Mouse (Mus musculus) kidney, postnatal 25 days (tissue): ENCODE measurements around the gene Cnot3.

Experiments
- DNase-seq, 2 experiments: peaks; one replicate each; pipeline ENCODE4 v3.0.0; 2021; ENCODE audit warnings: mixed read lengths in 2 of 2

Gene Cnot3

DNA sequence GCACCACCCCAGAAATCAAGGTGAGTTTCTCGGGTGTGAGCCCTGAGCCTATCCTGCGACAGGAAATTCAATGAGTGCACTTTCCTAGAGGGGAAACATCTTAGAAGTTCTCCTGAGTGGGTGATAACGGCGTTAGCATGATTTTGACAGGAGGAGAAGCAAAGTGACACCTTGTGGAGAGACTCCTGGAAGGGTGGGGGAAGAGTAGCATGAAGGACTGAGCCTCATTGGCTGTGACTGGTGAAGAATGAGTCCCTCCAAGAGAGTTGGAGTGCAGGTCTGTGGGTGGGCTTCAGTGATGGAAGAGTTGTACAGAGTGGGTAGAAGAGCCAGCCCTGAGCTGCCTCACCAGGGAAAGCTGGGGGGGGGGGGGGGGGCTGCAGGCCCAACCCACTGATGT is 11.9 kb downstream of the Cnot3 start:
- no peak for DNase-seq

DNA sequence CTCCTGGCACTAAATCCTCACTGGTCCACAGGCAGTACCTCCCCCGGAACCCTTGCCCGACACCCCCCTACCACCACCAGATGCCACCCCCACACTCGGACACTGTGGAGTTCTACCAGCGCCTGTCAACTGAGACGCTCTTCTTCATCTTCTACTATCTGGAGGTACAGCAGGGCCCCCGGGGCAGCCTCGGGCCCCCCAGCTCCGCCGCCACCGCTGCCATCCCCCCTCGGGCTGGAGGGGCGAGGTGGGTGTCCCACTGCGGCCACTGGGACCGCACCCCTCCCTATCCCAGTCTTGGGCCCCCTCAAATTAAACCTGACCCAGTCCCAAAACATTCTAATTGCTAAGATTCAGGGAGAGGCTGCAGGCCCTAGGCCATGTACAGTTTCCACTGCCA is 13.5 kb downstream of the Cnot3 start:
- no peak for DNase-seq

DNA sequence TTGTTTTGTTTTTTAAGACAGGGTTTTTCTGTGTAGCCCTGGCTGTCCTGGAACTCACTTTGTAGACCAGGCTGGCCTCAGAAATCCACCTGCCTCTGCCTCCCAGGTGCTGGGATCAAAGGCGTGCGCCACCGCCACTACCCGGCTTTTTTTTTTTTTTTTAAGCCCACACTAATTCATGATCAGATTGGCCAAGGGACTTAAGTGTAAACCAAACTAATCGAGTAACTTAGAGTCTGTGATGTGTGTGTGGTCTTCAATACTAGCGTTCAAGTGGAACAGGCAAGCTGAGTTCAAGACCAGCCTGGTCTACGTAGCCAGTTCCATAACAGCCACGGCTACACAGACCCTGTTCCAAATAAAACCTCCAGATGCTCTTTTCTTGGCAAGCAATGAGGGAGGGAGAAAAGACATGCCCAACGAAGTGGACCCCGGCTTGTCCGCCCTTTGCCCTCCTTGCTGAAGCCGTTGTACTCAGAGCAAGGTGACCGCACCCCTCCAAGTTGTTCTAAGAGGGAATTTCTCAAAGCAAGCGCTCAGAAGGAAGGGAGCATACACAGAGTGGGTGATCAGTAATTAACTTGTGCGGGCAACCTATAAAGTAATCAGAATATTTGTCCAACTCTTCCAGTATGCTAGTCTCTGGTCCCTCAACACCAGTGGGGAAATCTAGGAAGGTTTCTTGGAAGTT is 19.6 kb downstream of the Cnot3 start:
- DNase-seq = peak; percentile 57 to 83

DNA sequence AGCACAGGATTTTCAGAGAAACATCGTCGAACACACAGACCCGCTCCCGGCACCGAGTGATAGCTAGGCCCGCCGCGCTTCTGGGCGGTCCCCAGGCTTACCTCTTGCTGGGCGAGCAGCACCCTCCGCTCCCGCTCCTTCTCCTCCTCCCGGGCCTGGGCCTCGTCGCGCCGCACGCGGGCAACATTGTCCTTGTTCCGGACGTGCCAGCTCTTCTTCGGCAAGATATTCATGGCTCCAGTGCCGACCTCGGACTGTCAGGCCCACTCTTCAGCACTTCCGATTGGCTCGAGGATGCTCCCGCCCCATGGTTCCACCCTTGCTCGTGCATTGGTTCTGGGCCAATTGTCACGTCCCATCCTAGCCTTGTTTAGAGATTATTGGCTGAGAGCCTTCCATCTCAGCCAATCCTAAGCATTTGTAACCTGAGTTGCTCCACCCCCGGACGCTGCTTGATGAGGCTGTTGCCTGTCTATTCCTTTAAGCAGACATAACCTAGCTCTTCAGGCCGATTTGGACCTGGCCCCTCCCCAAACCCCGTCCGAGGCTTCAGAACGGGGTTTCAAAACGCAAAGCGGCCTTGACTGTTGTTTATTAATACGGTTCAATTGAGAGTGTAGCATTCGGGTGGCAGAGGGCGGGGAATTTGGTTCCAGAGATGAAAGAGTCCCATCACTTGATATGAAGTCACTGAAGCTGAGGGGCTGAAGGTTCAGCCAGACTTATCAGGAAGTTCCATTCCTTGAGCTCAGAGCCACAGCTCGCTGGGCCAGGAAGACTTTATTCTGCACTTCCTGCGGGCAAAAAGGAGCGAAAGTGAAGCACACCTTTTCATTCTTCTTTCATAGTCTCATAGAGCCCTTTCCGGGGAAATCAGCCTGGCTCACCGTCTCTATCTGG is 20.4 kb downstream of the Cnot3 start, which contains the start of gene Leng1:
TSS of gene Leng1 (minus strand) at position 626 of the 900 bp plus-strand sequence.
- DNase-seq = peak; percentile 99

DNA sequence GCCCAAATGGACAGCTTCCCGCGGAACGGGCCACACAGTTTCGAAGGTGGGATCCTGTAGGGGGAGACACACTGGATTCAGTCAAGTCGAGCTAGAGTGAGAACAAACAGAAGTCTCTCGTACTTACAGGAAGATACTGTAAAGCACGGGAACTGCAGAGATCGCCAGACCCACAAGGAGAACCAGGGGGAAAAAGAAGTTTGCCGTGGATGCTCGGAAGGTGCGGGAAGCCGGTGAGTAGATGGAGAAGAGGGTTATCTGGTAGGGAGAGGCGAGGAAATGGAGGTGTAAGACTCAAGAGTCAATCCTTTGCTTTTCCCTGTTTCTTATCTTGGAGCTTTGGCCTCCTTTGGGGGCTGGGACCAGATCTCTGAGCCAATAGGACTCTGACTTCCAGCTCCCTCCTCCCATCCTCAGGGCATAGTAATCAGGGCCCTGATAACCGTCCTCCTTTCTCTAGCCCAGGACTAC is 21.9 kb downstream of the Cnot3 start:
- no peak for DNase-seq

DNA sequence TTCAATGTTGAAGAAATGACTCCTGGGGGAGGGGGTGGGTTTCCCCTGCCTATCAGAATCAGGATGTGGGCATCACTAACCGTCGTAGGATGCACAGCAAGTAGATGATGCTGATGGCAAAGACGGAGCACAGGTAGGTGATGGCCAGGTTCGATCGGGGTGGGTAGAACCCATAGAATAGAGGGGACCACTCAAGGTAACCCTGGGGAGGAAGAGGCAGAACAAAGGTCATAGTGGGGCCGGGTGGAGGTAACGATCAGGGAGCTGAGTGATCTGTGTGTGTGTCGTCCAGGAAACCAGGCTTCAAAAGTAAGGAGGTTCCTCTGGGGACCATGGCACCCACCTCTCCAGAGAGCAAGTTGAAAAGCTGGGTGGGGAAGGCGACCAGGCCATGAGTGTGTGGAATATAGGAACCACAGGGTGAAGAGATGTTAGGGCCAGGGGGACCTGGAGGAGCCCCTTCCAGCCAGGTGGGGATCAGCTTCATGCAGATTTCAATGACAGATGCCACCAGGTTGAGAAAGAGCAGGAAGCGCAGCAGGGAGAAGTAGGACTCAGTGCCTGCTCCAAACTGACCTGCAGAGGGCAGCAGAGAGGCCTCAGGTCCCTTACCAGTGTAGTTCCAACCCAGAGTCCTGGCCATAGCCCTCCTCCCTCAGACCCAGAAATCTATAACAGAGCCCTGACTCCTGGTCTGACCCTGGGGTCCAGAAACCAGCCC is 29.6 kb downstream of the Cnot3 start:
- peak; percentile 86 to 93 for DNase-seq

DNA sequence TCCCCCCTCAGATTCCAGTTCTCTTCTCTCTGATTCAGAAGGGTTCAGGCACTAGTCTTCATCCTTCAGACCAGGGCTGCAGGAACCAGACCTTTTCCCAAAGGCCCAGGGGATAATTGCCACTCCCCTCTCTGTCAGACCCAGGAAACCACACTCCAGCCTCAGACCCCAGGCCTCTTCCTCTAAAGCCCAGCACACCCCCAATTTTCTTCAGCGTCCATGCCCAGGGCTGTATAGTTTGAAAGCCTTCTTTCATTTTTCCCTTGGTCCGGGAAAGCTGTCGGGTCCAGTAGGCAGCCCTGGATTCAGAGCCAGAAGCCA is 30.1 kb downstream of the Cnot3 start:
- no peak for DNase-seq

DNA sequence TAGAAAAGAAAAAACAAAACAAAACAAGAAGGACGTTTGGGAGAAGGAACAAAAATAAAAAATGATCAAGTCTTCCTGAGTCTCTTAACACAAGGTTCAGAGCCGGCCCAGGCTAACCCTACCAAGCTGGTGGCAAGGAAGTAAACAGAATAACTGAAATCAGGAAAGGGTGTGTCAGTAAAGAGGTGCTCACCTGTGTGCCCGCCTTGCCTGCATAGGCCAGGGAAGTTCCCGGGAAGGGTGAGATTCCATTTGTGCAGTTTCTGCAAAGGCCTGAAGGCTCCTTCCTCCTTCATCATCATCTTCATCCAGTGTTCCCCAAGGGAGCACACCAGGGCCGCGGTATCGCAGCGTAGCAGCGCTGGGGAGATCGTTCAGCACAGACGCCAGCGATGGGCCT is 31.3 kb downstream of the Cnot3 start:
- no peak for DNase-seq

DNA sequence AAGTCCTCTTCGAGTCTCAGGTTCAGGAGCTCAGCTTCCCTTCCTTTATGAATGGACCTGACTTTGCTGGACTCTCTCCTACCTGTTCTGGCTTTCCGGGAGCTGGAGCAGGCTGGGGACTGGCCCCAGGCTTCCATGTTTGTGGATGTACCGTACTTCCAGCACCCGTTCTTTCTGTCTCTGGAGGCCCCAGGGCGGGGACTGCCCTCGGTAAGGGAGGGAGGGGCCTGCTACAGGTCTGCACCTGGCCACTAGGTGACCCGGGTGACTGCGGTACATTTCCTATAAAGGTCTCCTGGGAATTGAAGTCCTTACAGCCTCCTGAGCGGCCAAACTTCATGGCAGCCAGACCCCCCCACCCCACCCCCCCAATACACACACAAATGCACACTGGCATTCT is 32.3 kb downstream of the Cnot3 start, which contains the start of gene Tmc4:
TSS of gene Tmc4 (minus strand) at position 212 of the 400 bp plus-strand sequence.
- DNase-seq = peak; percentile 58 to 86

DNA sequence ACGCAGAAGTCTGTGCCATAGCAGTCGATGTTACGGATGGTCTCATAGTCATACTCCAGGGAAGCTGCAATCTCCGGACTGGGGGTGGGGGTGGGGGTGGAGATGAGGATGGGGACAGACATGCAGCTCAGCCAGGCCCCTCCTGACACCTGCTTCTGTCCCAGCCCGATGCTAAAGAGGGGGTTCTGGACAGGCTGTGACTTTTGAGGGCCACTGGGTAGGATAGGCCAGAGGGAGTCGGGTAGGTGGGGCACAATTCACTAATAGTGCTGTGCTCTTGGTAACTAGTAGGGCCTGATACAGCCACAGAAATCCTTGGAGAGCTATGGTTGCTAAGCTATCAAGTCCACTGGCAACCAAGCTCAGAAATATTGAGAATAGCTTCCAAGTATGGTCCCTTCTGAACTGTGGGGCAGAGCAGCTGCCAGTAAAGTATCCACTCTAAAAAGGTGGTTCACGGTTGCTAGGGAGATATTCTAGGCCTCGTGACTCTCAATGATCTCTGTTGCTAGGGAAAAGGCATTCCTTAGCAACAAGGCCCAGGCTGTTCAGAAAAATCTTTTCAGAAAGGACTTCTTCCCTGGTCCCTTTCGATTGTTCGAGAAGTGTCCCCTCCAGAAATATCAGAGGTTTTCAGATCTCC is 39.0 kb downstream of the Cnot3 start:
- DNase-seq = no peak

DNA sequence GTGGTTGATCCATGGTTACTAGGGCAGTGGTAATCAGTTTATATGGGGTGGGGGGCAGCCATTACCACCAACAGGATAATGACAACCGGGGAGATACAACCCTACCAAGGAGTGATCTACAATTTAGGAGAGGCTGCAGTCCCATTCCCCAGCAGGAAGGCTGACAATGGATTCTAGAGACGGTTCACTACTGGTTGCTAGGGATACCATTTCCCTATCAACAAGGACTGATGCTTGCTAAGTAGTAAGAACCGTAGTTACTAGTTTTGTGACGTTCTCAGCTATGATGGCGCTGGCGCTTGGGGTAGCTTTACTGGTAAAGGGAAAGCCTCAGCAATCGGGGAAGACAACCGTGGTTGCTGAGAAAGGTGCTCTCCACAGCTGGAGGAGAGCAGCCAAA is 39.6 kb downstream of the Cnot3 start:
- no peak for DNase-seq

DNA sequence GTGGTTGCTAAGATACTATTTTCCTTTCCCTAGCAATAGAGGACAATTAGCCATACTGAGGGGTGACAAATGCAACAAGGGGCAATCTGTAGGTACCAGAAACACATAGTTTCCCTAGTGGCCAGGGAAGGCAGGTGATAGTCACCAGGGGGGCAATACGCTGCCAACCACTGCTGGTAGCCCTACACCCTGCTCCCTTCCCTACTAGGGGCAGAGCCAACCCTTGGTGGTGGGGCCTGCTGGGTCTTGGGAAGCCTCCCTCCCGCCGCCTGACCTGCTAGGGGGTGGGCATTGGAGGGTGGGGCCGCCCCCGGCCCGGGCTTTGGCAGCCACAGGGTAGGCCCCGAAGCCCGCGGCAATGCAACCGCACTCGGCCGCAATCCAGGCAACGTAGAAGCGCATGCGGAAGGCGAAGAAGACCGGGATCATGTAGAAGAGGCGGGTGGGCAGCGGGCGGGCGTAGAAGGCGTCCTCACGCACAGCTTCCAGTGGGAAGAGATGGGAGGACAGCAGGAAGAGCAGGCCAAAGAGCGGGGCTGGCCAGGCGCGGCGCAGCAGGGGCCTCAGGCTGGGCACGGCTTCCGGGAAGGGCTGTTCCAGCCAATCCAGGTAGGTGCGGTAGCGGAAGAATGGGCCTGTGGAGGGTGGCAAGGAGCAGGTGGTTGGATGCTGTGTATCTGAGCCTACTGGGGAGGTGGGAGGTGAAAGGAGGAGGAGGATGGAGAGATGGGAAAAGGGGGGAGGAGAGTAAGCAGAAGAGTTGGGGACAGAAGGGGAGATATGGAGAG is 40.5 kb downstream of the Cnot3 start:
- no peak for DNase-seq

DNA sequence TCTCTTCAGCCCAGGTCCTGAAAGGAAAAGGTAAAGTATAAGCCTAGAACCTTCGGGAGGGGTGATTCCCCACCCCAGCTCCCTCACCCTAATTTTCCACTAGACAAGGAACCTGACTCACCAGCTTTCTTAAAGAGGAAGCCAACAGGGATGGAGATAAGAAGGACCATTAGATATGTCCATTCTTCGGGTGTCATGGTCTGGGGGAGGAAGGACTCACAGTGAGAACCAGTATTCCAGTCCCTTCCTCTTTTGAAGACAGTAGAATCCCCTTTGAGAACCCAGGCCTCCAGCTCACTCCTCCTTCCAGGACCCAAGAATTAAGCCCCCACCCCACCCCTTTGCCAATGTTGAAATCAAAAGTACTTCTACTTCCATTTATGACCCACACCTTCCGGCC is 46.9 kb downstream of the Cnot3 start:
- no peak for DNase-seq

DNA sequence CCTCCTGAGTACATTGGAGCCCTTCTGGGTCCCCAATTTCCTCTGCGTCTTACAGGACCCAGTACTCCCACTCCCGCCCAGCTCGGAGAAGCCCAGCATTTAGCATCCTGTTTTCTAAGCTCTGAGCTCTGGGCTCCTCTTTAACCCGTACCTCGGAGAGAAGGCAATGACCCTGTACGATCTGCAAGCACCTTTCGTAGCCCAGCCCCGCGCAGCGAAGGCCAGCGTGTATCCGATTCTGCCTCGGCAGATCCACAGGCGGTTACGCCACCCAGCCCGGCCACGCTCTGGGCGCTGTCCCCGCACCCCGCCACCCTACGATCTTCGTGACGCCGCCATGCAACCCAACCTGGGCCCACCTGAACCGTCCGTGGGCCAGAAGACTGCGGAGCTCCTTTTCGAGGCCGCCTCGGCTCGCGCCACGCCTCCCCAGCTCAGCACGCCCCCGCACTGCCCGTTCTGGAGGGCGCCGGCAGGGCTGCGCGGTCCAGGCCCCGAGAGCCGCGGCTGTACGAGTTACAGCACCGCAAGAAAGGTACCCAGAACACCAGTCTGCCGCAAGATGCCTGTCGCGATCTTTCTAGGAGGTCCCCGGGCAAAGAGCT is 47.4 kb downstream of the Cnot3 start, which contains the start of gene Tsen34:
TSS of gene Tsen34 (plus strand) at position 482 of the 605 bp plus-strand sequence.
- no peak for DNase-seq

DNA sequence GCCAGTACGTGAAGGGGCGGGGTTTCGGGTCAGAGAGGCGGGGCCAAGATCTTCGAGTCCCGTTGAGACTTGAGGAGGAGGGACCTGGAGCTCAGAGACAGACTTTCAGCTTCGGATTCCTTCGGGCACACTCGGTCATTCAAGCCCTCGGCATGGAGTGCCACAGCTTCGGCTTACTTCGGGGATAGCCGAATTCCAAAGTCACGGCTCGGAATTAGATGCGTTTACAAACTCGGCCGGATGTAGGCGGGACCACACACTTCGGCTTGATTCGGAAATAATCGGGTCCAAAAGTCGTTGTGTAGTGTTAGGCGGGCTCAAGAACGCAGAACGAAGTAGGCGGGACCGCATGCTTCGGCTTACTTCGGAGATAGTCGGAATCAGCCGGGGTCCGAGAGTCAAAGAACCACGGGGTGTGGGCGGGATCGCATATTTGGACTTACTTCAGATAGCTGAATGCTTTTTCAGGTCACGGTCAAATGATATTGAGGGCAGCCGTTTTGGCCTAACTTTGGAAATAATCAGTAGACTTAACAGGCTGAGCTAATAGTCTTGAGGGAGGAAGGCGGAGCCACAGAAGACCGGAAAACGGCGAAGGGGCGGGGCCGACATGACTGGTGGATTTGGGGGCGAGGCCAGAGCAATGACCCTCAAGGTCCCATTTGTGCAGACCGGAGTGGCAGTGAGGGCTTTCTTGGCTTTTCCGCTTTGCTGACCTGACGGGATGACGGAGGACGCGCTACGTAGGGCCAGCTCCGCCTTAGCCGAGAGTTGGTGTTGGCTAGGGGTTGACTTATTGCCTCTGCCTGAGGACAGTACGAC is 48.1 kb downstream of the Cnot3 start, which contains the start of gene Mboat7:
TSS of gene Mboat7 (minus strand) at position 537 of the 822 bp plus-strand sequence.
- peak; percentile 99 for DNase-seq

DNA sequence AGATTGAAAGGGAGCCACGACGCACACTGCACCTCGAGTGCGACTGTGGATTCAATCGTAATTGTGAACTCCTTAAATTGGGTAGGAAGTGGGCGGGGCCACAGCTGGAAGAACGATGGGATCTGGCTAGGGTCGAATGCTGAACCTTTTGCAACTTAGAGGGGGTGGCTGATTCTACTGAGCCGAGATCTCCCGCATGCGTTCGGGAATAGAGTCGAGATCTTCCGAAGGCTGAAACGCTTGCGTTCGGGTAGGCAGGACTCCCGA is 48.7 kb downstream of the Cnot3 start:
- no peak for DNase-seq

DNA sequence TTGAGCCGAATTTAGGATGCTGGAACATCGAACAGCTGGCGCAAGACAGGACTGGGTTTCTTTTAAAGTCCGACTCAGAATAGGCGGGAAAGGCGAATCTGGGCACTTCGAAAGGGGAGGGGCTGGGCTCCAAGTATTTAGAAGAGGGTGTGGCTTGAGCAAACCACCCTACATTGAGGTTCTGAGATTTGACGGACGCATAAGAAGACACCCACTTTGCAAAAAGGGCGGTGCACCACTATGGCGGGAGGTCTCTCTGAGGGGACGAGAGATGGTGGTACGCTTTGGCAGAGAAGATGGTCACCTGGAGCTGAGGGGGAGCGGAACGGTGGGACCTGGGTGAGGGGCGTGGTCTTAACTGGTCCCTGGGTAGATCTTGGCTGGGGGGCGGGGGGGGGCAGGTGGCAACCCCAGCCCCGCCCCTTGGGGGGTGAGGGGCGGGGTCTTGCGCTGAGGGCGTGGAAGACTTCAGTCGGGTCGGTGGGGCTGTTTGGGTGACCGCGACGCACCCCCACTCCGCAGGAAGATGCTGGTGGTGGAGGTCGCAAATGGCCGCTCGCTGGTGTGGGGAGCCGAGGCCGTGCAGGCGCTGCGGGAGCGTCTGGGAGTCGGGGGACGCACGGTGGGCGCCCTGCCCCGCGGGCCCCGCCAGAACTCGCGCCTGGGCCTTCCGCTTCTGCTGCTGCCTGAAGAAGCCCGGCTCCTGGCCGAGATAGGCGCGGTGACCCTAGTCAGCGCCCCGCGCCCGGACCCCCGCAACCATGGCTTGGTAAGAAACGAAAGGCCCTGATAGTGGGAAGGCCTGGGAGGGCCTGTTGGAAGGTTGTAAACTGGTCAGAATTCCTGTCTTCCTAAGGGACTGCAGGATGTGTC is 49.2 kb downstream of the Cnot3 start:
- DNase-seq = peak; percentile 78 to 88

DNA sequence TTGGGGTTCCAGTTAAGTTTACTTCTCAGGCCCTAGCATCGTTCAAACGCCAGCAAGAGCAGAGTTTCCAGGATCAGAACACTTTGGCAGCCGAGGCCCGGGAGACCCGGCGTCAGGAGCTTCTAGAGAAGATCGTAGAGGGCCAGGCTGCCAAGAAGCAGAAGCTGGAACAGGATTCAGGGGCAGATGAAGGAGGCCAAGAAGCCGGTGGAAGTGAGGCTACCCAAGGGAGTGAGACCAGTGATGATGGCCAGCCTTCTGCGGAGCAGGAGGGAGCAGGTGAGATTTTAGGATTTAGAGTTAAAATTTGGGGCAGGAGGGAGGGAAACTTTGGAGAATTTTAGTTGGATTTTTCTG is 49.9 kb downstream of the Cnot3 start:
- DNase-seq = peak in 1 of 2 experiments; percentile 47

DNA sequence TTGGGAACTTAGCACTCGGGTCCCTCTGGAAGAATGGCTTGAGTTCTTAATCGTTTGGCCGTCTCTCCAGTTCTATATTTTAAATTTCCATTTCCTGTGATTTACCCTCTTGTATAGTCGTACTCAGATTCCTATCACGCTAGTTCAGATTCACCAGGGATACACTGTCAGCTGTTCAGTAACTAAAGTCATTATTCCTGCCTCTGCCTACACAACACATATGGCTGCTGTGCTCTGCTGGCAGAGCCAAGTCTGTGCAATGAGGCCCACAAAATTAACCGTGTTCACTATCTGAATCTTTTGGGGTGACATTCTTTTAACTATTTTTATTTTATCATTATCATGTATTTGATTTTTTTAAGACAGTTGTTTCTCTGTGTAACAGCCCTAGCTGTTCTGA is 53.4 kb downstream of the Cnot3 start:
- no peak for DNase-seq
